Mouse (Mus musculus): ENCODE results near the gene Atrnl1.

DNA sequence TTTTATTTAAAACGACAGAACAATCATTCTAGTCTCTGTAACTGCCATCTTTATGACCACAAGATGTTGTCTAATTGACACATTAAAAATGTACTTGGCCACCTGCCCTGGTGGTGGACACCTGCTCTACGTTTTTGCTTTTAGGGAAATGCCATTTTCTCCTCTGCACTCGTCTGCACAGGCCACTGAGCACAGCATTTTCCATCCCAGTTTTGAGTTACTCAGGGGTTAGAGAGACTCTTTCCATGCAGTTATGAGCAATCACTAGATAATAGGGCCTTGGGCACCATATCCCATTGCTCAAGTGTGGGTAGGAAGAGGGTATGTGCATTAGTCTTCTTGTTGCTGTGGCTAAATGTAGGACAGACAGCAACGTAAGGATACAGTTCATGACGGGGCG lies 41.8 kb upstream of the Atrnl1 start:
- TF ChIP-seq GATA1 (IDR thresholded peaks at IDR 0.05; ENCODE audit: borderline replicate concordance, low read length) (no peak), FLI1 (IDR thresholded peaks at IDR 0.05; ENCODE audit: low read length) (no peak)

All from megakaryocyte, embryonic 14.5 days (primary cell).